Mouse (Mus musculus) gastrocnemius, adult 18-20 months (tissue): ENCODE results near the gene Sh2d4b. TPM values are rescaled to one million over a fixed set of nuclear protein-coding genes. Genes with fewer than 3 reads are reported as not detected.

ENCODE experiments used
- DNase-seq: peaks from one replicate; pipeline ENCODE4 v3.0.0; 2021; ENCODE audit warnings: low spot score
- long read RNA-seq, 2 experiments: library from polyadenylated mRNA; stranded (forward); transcript quantifications; one replicate each; pipeline ENCODE4 v2.0.0; 2021
- total RNA-seq, 2 experiments: library from RNA; stranded (reverse); gene quantifications; 2 replicates each; pipeline ENCODE4 v1.2.3; 2021

Sh2d4b gene
- total RNA-seq: under 1 TPM; 0.09 to 0.14 TPM
- long read RNA-seq, experiment 1: 0 reads
- long read RNA-seq, experiment 2: 0 reads

DNA sequence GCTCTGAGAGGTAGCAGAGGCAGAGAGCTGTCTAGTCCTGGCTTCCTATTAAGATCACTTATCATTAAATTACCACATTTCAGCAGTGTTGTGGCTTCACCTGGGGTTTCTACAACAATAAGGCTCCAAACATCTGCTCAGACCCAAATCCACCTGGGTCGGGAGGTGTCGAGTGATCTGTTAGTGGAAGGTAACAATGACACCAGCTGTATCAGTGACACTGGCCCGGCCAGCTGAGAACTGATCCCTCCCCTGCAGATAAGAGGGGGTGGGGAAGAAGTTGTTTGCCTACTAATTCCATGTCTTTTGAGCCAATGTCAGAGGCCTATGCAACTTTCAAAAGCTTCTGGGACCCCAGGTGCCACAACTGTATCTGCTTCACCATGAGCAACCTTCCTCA, at the start of gene Sh2d4b:
Gene Sh2d4b, minus strand, starts transcription at position 71 of the 400 bp plus-strand sequence.
- DNase-seq: no peak

DNA sequence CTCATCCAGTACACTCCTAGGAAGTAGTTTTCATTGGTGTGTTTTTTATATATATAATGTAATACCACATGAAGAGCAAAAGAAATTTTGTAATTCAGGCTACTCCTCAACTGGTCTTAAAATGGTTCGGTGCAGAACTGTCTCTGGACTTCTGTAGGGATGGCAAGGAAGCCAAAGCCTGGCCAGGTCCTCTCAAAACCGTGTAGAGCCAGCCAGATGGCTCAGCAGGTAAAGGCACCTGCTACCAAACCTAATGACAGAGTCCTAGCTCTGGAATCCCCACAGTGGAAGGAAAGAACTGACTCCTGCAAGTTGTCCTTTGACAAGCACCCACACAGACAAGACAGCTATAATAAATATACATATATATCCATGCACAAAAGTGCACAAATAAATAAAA, 49.4 kb upstream of the Sh2d4b start:
- no peak for DNase-seq

DNA sequence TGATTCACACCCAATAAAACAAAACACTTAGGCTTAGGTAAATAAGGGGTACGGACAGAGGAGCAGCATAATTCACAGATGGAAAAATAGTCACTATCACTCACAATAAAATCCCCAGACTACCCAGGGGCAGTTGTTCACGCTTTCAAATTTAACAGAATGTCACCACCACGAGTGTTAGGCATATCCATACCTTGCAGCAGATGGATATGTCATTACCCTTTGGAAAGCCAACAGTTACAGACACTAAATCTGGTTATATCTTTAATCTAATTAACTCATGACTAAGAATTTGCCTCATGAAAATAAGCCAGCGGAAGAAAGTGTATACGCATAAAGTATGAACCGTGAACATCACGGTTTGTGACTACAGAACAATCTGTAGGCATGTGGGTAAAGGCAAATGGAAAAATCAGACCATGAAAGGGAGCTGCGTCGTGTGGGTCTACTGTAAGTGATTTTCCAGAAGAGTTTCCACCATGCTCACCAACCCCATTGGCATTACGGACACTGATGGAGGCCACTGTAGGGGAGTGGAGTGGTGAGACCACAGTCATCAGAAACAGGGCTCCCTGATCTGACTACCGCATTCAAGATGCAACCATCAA, 45.4 kb upstream of the Sh2d4b start:
- no peak for DNase-seq

DNA sequence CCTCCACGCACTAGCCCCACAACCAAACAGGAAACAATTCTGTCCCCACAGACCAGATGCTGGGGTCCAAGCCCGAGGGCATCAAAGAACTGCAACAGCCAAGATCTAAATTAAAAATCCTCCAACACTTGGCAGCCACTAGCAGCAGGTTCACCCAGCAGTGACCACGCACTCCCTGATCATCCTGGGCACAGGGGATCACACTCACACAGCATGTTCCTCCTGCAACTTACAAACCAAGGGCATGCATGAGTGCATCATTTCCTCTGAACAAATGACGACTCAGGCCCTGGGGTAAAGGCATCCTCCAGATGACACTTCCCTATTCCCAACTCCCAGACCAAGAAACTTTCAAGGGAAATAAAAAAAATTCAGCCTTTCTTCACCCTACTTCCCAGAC, 44.0 kb upstream of the Sh2d4b start:
- DNase-seq: no peak

DNA sequence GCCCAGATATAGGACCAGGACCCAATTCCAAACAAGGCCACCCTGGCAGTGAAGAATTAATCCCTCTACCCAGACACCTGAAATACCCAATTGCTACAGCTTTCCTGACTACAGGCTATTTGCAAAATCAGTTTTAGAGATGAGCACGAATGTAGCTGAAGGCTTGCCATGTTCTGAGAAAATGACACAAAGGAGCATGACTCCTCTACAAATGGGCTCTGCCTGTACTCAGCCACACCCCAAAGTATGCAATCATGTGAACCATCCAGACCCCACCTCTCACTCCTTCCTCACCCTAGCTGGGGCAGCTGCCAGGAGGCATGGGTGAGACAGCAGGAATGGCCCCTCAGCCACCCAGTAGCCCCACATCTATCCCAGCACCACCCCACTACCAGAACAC, 42.4 kb upstream of the Sh2d4b start:
- no peak for DNase-seq

DNA sequence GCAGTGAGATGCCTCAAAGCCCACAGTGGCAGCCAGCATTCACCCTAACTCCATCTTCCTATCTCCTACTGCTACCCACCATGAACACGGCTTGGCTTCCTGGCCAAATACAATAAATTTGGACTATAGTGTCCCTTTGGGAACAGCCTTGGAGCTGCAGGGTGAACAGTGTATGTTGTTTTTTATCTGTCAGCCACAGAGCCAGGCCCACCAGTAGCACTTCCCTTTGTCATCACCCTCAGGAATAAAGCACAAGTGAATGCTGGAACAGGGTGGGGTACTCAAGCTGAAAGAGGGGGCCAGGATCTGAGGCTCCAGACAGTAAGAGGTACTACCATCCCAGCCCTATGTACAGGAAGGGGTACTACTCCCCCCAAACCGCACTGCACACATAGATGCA, 42.0 kb upstream of the Sh2d4b start:
- no peak for DNase-seq

DNA sequence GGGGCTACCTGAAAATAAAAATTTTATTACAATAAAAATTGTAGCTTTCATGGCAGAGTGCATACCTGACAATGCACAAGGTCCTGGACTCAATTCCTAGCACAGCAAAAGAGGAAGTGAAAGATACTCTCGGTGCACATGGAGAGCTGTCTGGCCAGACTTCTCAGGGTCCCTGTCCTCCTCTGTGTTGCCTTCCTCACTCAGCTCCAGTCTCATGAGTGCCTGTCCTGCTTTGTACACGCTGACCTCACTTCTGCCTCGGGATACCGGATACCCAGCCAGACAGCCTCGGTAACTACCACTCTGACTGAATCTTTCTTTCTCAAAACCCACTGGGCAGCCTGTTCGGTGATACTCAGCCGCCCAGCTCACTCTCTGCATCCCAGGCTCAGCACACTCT, 40.3 kb upstream of the Sh2d4b start:
- DNase-seq: no peak

DNA sequence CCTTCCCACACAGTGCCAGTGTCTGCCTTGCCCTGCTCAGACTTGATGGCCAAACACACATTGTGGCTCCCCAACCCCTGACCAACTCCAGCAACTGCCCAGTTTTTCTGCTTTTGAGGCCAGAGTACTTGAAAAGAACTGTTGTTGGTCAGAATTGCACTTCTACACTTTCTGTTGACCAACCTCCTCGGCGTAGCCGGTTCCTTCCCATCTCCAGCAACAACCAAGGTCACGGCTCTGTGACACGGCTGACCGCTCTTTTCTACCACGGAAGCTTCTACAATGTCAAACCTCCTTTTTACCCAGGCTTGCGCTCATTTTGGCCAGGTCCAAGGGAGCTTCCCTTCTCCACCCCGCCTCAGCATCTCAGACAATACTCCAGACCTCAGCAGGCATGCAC, 39.2 kb upstream of the Sh2d4b start:
- DNase-seq: no peak

DNA sequence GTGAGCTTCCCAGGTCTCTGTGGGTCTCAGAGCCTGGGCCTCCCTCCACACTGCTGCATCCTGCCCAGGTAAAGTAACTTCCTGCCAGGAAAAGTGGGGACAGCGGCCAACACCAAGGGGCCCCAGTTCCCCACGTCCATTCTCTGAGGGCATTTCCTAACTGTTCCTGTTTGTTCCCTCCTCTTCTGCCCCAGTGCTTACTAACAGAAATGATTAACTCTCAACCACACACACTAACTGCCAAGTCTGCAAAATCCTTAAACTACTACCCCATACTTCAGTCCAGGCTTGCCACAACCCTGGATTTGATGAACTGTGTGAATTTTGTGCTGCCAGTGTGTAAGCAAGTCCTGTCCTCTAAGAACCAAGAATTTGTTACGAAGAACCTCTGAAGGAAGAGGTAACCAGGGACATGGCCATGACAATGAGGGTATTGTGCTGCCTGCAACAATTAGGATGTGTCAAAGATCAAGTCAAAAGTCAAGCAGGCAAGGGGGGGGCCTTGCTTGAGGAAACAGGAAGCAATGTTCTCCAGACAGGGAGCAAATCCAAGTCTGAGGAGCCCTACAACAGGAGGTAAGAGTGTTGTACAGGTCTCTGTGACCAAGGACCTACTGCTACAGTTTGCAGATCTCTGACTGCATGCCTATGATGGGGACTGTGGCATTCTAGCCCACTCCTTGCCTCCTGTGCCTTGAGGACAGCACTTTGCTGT, 38.2 kb upstream of the Sh2d4b start:
- no peak for DNase-seq

DNA sequence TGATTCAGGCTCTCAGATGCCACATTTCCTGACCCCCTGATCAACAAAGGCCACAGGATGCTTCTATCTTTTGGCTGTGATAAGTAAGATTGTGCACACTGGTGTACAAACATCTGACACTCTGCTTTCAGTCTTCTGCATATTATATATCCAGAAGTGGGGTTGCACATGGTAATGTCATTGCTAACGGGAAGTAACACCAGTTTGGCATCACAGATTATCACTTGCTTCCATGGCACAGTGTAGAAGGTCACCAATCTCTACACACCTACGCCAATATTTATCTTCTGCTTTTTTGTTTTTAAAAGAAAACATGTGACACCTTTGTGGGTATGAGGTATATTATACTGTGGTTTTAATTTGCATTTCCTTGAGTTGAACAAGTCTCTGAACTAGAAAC, 36.9 kb upstream of the Sh2d4b start:
- no peak for DNase-seq

DNA sequence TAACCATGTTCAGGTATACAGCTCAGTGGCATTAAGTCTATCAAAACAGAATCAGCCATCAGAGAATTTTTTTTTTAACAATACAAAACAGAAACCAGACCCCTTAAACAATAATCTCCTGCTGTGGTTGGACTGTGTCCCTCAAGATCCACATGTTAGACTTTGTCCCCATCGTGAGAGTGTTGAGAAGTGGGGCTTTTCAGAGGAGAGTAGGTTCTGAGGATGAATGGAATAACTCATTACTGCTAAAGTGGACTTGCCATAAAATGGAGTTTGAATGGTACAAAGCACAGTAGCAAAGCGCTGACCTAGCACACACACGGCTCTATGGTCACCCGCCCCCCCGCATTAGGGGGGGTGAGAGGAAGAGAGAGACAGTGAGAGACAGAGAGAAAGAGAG, 35.8 kb upstream of the Sh2d4b start:
- no peak for DNase-seq

DNA sequence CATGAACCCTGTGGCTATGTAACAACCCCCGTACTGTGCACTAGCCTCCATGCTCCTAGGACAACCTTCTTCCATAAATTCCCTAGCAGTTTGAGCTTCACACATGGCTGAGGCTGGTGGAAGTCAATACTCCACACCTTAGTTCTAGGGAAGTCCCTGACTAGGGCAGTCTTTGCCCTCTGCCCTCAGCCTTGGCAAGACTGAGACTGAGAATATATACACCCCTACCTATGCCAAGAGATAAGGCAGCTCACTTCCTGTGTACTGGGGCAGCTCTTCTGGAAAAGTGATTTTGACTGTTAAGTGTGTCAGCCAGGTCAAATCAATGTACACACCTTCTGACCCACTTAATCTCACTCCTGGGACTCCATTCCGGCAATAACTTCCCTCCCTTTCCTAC, 34.0 kb upstream of the Sh2d4b start:
- DNase-seq: no peak

DNA sequence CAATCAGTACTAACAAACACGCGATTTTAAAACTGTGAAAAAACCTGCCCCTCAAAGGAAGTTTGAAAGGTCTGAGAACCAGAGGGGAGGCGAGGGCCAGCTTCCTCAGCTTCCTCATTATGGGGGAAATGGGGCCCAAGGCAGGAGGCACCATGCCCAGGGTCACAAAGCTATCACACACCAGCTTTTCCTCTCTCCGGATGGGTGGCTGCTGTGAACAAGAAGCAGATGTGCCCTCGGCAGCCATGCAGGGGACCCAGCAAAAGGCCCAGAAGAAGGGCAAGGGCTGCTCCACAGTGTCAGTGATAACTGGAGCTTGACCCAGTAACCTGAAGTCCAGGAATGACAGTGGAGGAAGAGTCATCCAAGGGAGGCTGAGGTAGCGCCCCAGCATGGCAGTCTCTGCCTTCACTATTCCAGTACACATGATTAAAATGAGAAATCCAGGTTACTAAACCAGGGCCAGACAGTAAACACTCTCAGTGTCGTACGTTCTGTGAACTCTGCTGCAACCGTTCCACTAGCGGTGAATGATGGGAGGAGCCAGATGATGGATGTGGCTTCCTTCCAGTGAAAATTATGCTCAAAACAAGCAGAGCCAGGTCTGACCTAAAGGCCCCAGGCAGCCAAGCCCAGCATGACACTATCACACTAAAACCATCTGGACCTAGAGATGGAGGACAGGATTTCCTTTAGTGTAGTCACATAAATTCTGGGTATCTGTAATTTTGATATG, 31.5 kb upstream of the Sh2d4b start:
- no peak for DNase-seq

DNA sequence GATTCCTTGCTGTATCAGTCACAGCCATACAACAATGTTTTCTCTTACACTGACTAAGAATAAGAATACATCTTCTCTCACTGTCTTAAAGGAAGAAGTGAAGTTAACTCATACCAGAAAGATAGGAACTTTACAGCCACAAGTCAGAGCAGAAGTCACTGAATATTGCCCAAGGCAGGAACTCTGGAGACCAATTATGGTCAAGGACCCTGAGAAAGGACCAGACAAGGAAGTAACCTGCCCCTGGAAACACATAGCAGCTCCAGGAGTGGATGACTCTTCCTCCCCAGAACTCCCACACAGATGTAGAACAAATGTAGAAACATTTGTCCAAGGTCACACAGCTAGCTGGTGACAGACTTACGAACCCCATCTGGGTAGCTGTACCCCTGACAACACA, 28.2 kb upstream of the Sh2d4b start:
- no peak for DNase-seq

DNA sequence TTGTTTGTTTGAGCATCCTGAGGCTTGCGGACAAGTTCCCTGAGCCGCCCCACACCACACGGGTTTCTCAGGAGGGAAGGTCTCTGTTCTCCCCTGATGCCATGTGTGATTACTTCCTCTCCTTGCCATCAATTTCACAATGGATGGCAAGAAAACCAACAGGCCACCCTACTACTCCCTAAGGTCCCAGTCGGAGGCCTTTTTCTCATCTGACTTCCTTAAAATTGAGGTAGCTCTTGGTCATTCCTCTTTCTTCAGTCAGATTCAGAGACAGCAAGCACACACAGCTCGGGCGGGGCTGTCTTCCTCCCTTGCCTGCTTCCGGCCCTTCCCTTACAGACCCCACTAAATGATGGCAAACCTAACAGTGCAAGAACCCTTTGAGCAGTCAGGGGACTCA, 26.5 kb upstream of the Sh2d4b start:
- DNase-seq: no peak

DNA sequence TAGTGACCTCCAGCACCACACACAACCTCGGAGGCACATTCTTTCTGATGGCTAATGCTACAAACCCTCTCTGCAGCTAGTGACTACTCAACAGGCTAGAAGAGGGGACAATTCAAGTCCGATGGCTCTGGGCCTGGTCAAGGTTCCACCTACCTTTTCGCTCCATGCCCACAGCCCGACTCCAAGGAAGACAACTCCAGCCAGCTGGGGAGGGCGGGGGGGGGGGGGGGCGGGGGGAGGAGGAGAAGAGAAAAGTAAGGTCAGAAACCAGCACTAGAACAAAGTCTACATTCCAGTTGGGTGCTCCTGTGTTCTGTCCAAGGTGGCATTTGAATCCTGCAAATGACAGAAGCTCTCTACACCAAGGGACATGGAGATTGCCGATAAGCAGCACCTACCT, 25.4 kb upstream of the Sh2d4b start:
- DNase-seq: no peak

DNA sequence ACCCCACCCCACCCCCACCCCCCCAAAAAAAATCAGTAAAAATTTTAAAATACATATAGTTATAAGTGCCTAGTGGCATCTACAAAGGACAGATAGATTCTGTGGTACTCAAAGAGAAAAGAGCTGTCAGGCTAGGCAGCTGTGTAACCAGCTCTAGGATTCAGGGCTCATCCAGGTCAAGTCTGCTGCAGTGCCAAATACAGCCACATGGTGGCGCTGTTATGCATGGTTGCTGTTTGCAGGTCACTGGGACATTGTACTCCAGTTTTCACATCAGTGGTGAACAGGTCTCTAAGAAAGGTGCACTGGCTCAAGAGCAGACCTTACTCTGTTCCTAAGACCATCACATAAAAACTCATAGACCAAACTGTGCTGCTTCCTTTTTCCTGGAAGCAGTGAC, 24.6 kb upstream of the Sh2d4b start:
- DNase-seq: peak; percentile 94

DNA sequence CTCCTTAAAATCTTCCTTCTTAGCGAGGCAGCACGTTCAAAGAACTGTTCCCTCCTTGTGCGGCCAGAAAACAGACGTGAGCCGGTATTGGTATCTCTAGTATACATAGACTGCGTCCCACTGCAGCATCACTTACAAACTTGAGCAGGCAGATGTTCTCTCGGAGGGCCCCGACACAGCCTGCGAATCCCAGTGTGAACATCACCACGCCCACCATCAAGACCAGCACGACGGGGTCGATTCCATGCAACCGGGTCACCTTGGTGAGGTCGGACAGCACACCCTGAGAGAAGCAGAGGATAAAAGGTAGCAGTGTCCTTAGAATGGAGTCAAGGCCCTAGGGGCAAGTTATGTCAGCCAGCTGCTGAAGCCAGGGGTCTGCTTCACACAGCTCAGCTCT, 23.6 kb upstream of the Sh2d4b start:
- no peak for DNase-seq

DNA sequence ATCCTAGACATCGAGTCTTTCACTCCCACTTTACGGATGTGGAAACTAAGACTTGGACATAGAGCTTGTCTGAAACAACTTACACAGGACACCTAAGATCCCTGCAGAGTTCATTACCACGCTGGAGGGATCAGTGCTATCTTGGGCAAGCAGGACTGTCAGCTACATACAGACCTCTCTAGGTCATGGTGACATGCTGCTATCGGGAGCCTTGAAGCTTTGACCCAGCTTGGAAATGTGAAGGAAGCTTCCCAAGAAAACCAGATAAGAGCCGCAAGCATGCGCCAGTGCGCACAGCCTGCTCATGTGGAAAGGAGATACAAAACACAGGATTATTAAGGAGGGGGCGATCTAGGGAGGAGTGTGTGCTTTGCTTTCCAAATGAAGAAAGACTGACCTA, 22.8 kb upstream of the Sh2d4b start:
- DNase-seq: no peak

DNA sequence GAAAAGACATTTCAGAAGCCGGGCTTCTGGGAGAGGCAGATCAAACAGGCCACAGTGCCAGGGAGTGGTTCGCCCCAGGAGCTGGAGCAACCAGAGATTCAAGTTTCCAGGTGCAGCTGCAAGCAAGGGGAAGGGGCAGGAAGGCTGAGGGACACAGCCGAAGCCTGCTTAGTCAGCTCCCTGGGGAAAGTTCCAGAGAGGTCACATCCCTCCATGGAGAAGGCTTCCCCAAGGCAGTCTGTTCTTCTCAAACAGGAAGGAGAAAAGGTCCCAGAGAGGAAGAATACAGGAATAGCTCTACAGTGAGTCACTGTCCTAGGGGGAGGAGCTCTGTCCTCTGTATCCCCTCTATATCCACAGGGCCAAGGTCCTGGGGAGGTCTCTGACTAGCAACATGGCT, 21.6 kb upstream of the Sh2d4b start:
- DNase-seq: peak; percentile 29

DNA sequence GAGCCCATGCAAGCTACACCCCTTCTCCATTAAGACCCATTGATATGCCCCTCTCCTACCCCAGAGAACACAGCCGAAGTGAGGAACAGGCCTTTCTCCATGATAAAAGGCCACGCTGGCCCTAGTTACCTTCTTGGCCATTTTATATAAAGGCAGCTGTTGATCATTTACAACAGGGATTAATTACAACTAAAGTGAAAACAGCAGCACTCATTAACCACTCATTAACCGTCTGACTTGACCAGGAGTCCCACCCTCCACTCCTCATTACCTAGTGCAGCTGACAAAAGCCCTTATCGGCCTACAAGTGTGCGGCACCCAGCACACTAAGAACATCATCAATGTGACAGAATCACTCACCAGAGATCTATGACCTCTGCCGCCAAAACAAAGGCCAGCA, 20.6 kb upstream of the Sh2d4b start:
- DNase-seq: no peak

DNA sequence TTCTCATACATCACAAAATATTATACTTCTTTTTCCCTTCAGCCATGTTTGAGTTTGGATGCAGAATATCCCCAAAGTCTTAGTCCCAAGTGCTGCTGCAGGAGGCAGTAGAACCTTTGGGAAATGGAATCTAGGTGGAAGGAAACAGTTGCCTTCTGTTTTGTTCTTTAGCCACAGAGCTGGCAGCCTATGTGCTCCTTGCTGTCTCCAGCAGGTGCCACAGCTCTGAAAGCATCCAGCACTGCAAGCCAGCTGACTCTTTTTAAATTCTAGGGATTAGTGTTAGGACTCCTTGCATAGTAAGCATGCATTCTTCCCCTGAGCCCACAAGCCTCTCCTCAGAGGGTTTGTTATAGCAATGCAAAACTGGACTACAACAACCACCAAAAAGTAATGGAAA, 18.5 kb upstream of the Sh2d4b start:
- DNase-seq: no peak

DNA sequence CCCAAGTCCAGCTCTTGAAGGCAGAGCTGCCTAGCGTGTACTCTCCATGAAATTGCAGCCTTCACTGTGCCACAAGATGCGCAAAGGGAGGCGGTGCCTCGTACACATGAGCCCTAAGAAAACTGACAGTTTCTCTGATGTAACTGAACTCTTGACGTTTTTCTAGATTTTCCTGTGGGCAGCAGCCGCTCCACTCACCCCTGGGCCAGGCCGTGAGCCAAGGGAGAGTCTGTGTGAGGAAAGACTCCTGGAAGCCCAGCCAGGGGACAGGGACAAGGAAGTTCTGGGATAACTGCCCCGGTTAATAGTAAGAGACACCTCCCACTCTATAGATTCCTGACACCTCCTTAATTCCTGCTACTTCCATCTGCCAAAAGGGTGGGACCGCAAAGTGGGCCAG, 15.7 kb upstream of the Sh2d4b start:
- no peak for DNase-seq
